Mouse (Mus musculus) ES-E14 (cell line): Measurements from ENCODE around the gene Syna. TPM values are rescaled to one million over a fixed set of nuclear protein-coding genes. Genes with fewer than 3 reads are reported as not detected.

Source experiments
- DNase-seq: peaks from one replicate; pipeline ENCODE4 v3.0.0-alpha.2; 2013; ENCODE audit warnings: low read depth, low spot score
- H3K27ac ChIP-seq: 2 replicates; pipeline ENCODE4 v1.5.1; 2012; ENCODE audit warnings: low read depth, mild to moderate bottlenecking, low read length, moderate library complexity, mixed read lengths; ENCODE audit not compliant: poor library complexity, insufficient read depth, severe bottlenecking
- H3K36me3 ChIP-seq: 2 replicates; pipeline ENCODE4 v1.6.1; 2012; ENCODE audit warnings: mild to moderate bottlenecking, low read length, moderate library complexity, mixed read lengths; ENCODE audit not compliant: control insufficient read depth, poor library complexity, insufficient read depth, severe bottlenecking
- H3K4me1 ChIP-seq, 2 experiments: fragments of 150-350 bp in 1 of 2; sonication (generic) in 1 of 2; 2 replicates each; pipeline ENCODE4 v1.6.1; 2012; ENCODE audit warnings: low read length in 2 of 2, mild to moderate bottlenecking in 1 of 2, mixed read lengths in 1 of 2; ENCODE audit not compliant: control insufficient read depth in 2 of 2, insufficient read depth in 2 of 2, poor library complexity in 1 of 2
- H3K4me3 ChIP-seq, 2 experiments: fragments of 150-350 bp in 1 of 2; sonication (generic) in 1 of 2; 2 replicates each; pipeline ENCODE4 v1.5.1; 2012; ENCODE audit warnings: low read length in 2 of 2, low read depth in 1 of 2, mild to moderate bottlenecking in 1 of 2, mixed read lengths in 1 of 2; ENCODE audit not compliant: insufficient read depth in 1 of 2, poor library complexity in 1 of 2, severe bottlenecking in 1 of 2
- H3K9ac ChIP-seq: 2 replicates; pipeline ENCODE4 v1.6.1; 2012; ENCODE audit warnings: low read depth, mild to moderate bottlenecking, low read length, mixed read lengths; ENCODE audit not compliant: poor library complexity, insufficient read depth, severe bottlenecking
- H3K9me3 ChIP-seq: fragments of 150-350 bp; sonication (generic); 2 replicates; pipeline ENCODE4 v1.6.1; 2012; ENCODE audit warnings: low read depth, mild to moderate bottlenecking, low read length; ENCODE audit not compliant: control insufficient read depth, insufficient read depth
- CHD2 ChIP-seq: IDR thresholded peaks from 2 replicates; pipeline ENCODE4 v1.6.1; 2014; ENCODE audit warnings: mild to moderate bottlenecking, low read depth, low read length, inconsistent platforms
- HCFC1 ChIP-seq: IDR thresholded peaks from 2 replicates; pipeline ENCODE4 v1.6.1; 2012; ENCODE audit warnings: low read length, inconsistent platforms, borderline replicate concordance; ENCODE audit not compliant: insufficient read depth
- MAFK ChIP-seq: IDR thresholded peaks from 2 replicates; pipeline ENCODE4 v1.6.1; 2014; ENCODE audit warnings: mild to moderate bottlenecking, low read depth, low read length, inconsistent platforms; ENCODE audit not compliant: insufficient read depth
- ZC3H11A ChIP-seq: IDR thresholded peaks from 2 replicates; pipeline ENCODE4 v1.6.1; 2012; ENCODE audit warnings: low read depth, mild to moderate bottlenecking, inconsistent platforms, low read length, borderline replicate concordance
- ZNF384 ChIP-seq: IDR thresholded peaks from 2 replicates; pipeline ENCODE4 v1.6.1; 2012; ENCODE audit warnings: low read depth, low read length, inconsistent platforms
- in situ Hi-C, 2 experiments: fragments of 600-800 bp; cut with MboI; formaldehyde crosslinking; loops; one replicate each; pipeline ENCODE4 v1.15.1; 2025; ENCODE audit warnings: low sequenced_read_pairs in 2 of 2, inconsistent platforms in 1 of 2; ENCODE audit not compliant: unreplicated experiment in 2 of 2
- total RNA-seq: library from RNA; depleted of rRNA; stranded (reverse); fragments of 300-350 nt; gene quantifications from 2 replicates; pipeline ENCODE4 v1.2.3, GENCODE M21; 2012

The Syna gene
- total RNA-seq, 1 experiment: 0.18 TPM

DNA sequence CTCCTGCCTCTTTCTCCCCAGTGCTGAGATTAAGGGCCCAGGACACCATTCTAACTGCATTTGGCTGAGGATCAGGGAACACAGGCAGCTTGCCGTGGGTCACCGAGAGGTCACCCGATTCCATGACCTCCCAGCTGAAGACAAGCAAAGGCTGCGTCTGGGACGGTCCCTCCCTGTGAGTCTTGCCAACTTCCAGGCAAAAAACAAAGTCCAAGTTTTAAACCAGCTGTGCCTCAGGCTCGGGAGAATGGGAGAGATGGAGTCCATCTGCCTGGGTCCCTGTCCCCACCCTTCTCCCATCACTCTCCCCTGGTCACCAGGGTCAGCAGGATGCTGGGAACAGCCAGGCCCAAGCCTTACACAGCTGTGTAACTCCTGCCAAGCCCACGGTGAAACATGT lies 18.3 kb downstream of the Syna start:
- no peak for DNase-seq
- in situ Hi-C loops: no loop called here
- no peaks in the 10 kb centered on the region for H3K9me3 ChIP-seq
- no peak overlapping the region for H3K9ac ChIP-seq
- no peak overlapping the region for H3K4me3 ChIP-seq
- H3K36me3 ChIP-seq: no peaks in the 10 kb centered on the region
- TF ChIP-seq MAFK (no peak), CHD2 (no peak), ZNF384 (no peak), HCFC1 (no peak), ZC3H11A (no peak)
- no peak overlapping the region for H3K27ac ChIP-seq
- peaks cover 7 to 29% of the 10 kb centered on the region in 2 experiments; a peak in 3 of 4 replicates for H3K4me1 ChIP-seq

DNA sequence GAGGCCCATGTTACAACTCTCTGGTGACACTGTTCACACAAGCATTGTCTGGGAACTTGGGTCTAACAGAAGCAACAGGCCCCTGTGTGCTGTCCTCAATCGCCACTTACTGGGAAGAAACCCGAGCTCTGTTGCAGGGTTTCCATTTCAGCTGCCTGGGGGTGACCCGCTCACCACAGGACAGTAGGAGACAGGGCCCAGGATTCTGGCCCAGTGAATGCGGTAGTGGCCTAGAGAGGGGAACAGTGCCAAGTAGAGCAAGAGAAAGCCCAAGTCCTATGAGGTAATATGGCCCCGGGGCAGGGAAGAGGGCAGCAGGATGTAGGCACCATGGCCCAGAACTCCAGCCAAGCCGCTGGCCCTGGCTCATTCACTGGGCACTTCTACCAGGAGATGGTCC lies 19.1 kb downstream of the Syna start:
- H3K27ac ChIP-seq: no peak overlapping the region
- TF ChIP-seq CHD2 (no peak), ZNF384 (no peak), HCFC1 (no peak), MAFK (no peak), ZC3H11A (no peak)
- no peaks in the 10 kb centered on the region for H3K36me3 ChIP-seq
- DNase-seq: no peak
- no peak overlapping the region for H3K4me3 ChIP-seq
- H3K9ac ChIP-seq: no peak overlapping the region
- in situ Hi-C loops: no loop called here
- no peaks in the 10 kb centered on the region for H3K9me3 ChIP-seq
- H3K4me1 ChIP-seq: peaks cover 7 to 29% of the 10 kb centered on the region in 2 experiments; a peak in 3 of 4 replicates

DNA sequence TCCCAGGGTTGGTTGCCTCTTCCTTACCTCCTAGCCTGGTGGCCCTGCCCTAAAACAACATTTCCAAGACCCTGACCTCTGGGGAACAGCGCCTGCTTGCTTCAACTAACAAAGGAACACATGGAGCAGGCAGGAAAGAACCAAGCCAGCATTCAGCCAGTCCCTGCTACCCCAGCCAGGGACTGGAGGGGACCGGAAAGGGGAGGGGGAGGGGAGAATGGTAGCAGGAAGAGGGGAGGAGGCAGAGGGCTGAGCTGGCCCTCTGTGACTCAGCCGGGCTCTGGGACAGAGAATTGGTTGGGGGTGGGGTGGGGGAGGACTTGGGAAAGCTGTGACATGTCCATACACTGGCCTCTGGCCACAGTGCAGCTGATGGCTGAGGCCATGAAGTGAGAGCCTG lies 20.1 kb downstream of the Syna start:
- Histone ChIP-seq H3K36me3 (no peaks in the 10 kb centered on the region), H3K9ac (no peak overlapping the region), H3K4me3 (no peak overlapping the region), H3K9me3 (no peaks in the 10 kb centered on the region), H3K4me1 (peaks cover 4 to 27% of the 10 kb centered on the region in 2 experiments; a peak in 3 of 4 replicates), H3K27ac (peak overlapping the region; percentile 48; the same call in 1 of the 2 replicates)
- no peak for DNase-seq
- no peak for TF ChIP-seq CHD2
- no peak for TF ChIP-seq MAFK
- TF ChIP-seq ZC3H11A: no peak
- no peak for TF ChIP-seq HCFC1
- no peak for TF ChIP-seq ZNF384
- in situ Hi-C loops: no loop called here

DNA sequence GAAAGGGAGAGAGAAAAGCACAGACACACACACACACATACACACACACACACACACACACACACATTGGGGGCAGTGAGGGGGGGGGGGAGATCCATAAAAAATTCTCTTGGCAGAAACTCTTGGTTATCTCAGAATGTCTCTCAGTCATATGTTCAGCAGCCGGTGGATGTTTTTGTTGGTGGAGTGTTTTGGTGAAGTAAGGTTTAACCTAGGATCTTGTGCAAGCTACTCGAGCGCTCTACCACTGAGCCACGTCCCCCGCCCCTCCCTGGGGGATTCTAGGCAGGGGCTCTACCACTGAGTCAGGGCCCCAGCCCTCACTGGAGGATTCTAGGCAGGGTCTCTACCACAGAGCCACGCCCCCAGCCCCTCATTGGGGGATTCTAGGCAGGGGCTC lies 23.9 kb downstream of the Syna start:
- in situ Hi-C loops: no loop called here
- TF ChIP-seq ZNF384: no peak
- TF ChIP-seq ZC3H11A: no peak
- TF ChIP-seq MAFK: no peak
- no peak for TF ChIP-seq CHD2
- no peak for TF ChIP-seq HCFC1
- Histone ChIP-seq H3K9ac (no peak overlapping the region), H3K9me3 (no peaks in the 10 kb centered on the region), H3K36me3 (no peaks in the 10 kb centered on the region), H3K4me1 (peaks cover 2 to 20% of the 10 kb centered on the region in 2 experiments; a peak in 3 of 4 replicates), H3K27ac (no peak overlapping the region), H3K4me3 (no peak overlapping the region)
- DNase-seq: no peak

DNA sequence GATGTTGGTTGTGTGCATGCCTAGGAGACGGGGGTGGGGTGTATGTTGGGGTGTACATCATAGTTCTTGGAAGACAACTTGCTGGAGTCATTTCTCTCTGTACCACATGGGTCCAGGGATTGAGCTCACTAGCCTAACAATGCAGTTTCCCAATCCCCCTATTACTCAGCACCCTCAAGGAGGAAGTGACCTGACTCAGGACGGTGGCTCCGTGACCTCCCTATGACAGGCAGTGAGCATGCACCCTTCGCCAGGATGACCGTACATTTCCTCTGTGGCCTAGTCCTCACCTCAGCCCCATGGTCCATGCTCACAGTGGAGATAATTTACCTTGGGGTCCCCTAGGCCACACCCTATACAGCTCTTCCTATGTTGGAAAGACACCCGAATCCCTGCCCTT lies 27.6 kb downstream of the Syna start:
- H3K4me1 ChIP-seq: peaks cover 2 to 15% of the 10 kb centered on the region in 2 experiments; a peak in 1 of 4 replicates
- H3K27ac ChIP-seq: no peak overlapping the region
- in situ Hi-C loops: no loop called here
- H3K9me3 ChIP-seq: no peaks in the 10 kb centered on the region
- H3K4me3 ChIP-seq: no peak overlapping the region
- no peak overlapping the region for H3K9ac ChIP-seq
- H3K36me3 ChIP-seq: no peaks in the 10 kb centered on the region
- DNase-seq: no peak
- TF ChIP-seq HCFC1 (no peak), CHD2 (no peak), MAFK (no peak), ZC3H11A (no peak), ZNF384 (no peak)
